Comparison of ENCODE assay signal across 8 mouse cellular contexts in genomic region chr17:10394855-10395254, GRCm38 (mm10).
DNase-seq lines count a peak whose midpoint lies in the region; ATAC-seq and TF ChIP-seq lines count a peak whose summit lies in the region.

No protein-coding gene starts in this region.

- intact Hi-C loops in left cerebral cortex, postnatal 36 days (cut with DNase I), result loop anchor here (1.0 to 5.0 kb wide), 3 partner anchors 60 to 97 kb away; partner anchors contain the start of gene Qk

- no peaks in the 10 kb centered on the region for H3K9me3 ChIP-seq in forebrain, embryonic 14.5 days (replicated peaks; ENCODE audit: control insufficient read depth, low read length)
- no peaks in the 10 kb centered on the region for H3K9me3 ChIP-seq in liver, postnatal 0 days (ENCODE audit: low read length)

- peak; percentile 50; the same call in 1 of the 2 replicates for ATAC-seq in forebrain, embryonic 14.5 days
- ATAC-seq in liver, postnatal 0 days, result no peak

- no peaks in the 10 kb centered on the region for H3K36me3 ChIP-seq in forebrain, embryonic 14.5 days (ENCODE audit: control insufficient read depth, insufficient read depth, low read length)
- no peaks in the 10 kb centered on the region for H3K36me3 ChIP-seq in testis, adult 2 months (ENCODE audit: control insufficient read depth, insufficient read depth, low read length)
- H3K36me3 ChIP-seq in liver, postnatal 0 days (replicated peaks; ENCODE audit: insufficient read depth, low read length), result no peaks in the 10 kb centered on the region

- no peak for TF ChIP-seq EP300 in liver, postnatal 0 days (IDR thresholded peaks at IDR 0.05; ENCODE audit: low read depth)

- H3K4me1 ChIP-seq in forebrain, embryonic 14.5 days (ENCODE audit: control insufficient read depth, insufficient read depth, low read length), result peaks cover 5% of the 10 kb centered on the region; the same call in 1 of the 2 replicates
- peaks cover 7% of the 10 kb centered on the region for H3K4me1 ChIP-seq in testis, adult 2 months (ENCODE audit: control insufficient read depth, insufficient read depth, low read length)
- peaks cover 6% of the 10 kb centered on the region for H3K4me1 ChIP-seq in lung, adult 2 months (ENCODE audit: control insufficient read depth, insufficient read depth, low read length)
- H3K4me1 ChIP-seq in liver, postnatal 0 days (ENCODE audit: insufficient read depth), result peaks cover 6% of the 10 kb centered on the region; the same call in 1 of the 2 replicates

- H3K4me3 ChIP-seq in forebrain, embryonic 14.5 days (ENCODE audit: low read depth, low read length), result no peak overlapping the region
- H3K4me3 ChIP-seq in testis, adult 2 months (ENCODE audit: control insufficient read depth, low read depth, low read length), result no peak overlapping the region
- no peak overlapping the region for H3K4me3 ChIP-seq in lung, adult 2 months (replicated peaks; ENCODE audit: extremely low read depth, low read depth, low read length)
- H3K4me3 ChIP-seq in liver, postnatal 0 days (ENCODE audit: low read depth, low read length), result no peak overlapping the region

- no peak overlapping the region for H3K9ac ChIP-seq in forebrain, embryonic 14.5 days (ENCODE audit: low read length)
- no peak overlapping the region for H3K9ac ChIP-seq in liver, postnatal 0 days (replicated peaks)

- H3K27ac ChIP-seq in forebrain, embryonic 14.5 days (ENCODE audit: low read depth, low read length), result no peak overlapping the region
- peak overlapping the region; percentile 40; the same call in 1 of the 2 replicates for H3K27ac ChIP-seq in testis, adult 2 months (ENCODE audit: control insufficient read depth, insufficient read depth, low read depth, low read length)
- no peak overlapping the region for H3K27ac ChIP-seq in liver, postnatal 0 days (ENCODE audit: low read depth)

- H3K4me2 ChIP-seq in forebrain, embryonic 14.5 days (ENCODE audit: low read length), result no peak overlapping the region
- H3K4me2 ChIP-seq in liver, postnatal 0 days (ENCODE audit: low read depth, low read length), result no peak overlapping the region

- no peak for TF ChIP-seq POLR2A in testis, adult 2 months (IDR thresholded peaks at IDR 0.05; ENCODE audit: control insufficient read depth, low read depth, low read length)
- no peak for TF ChIP-seq POLR2A in lung, adult 2 months (IDR thresholded peaks at IDR 0.05; ENCODE audit: borderline replicate concordance, extremely low read depth, low read depth, low read length)

- 23% methylated on average over 8 of the region's 8 CpGs for WGBS in forebrain, embryonic 14.5 days
- 74% methylated on average over 8 of the region's 8 CpGs for WGBS in lung, adult 2 months
- WGBS in liver, postnatal 0 days (ENCODE audit: insufficient replicate concordance), result 69% methylated on average over 8 of the region's 8 CpGs

- no peak for TF ChIP-seq CTCF in testis, adult 2 months (IDR thresholded peaks at IDR 0.05; ENCODE audit: control insufficient read depth, insufficient read depth, insufficient replicate concordance, low read depth, low read length)
- TF ChIP-seq CTCF in lung, adult 2 months (IDR thresholded peaks at IDR 0.05; ENCODE audit: insufficient read depth, low read length), result no peak
- no peak for TF ChIP-seq CTCF in liver, postnatal 0 days (IDR thresholded peaks at IDR 0.05; ENCODE audit: low read depth)

- no peaks in the 10 kb centered on the region for H3K27me3 ChIP-seq in forebrain, embryonic 14.5 days (replicated peaks; ENCODE audit: control insufficient read depth, insufficient read depth, low read length)
- H3K27me3 ChIP-seq in testis, adult 2 months (ENCODE audit: control insufficient read depth, insufficient read depth, low read length), result no peaks in the 10 kb centered on the region
- no peaks in the 10 kb centered on the region for H3K27me3 ChIP-seq in liver, postnatal 0 days (ENCODE audit: insufficient read depth, low read length)

- DNase-seq in left cerebral cortex, adult 18-20 months (ENCODE audit: low spot score in 2 of 2), result peak; percentile 25 to 57
- DNase-seq in left cerebral cortex, adult 11 months (ENCODE audit: low spot score), result no peak
- DNase-seq in forebrain, embryonic 14.5 days (ENCODE audit: low spot score), result no peak
- DNase-seq in left cerebral cortex, postnatal 36 days (ENCODE audit: low spot score in 2 of 2), result peak; percentile 55 to 58
- DNase-seq in lung, adult 2 months, result no peak
- no peak for DNase-seq in lung, postnatal 36 days
- DNase-seq in liver, postnatal 0 days, result no peak

Comparison
In these comparisons a context has a peak if more than half of its experiments do, and no peak if none do; other contexts are left out.
1. DNase-seq: peak in left cerebral cortex, adult 18-20 months (2 of 2) and left cerebral cortex, postnatal 36 days (2 of 2); none in left cerebral cortex, adult 11 months (single experiment), forebrain, embryonic 14.5 days (single experiment), lung, adult 2 months (single experiment), lung, postnatal 36 days (single experiment) and liver, postnatal 0 days (single experiment).